Mouse (Mus musculus): ENCODE data around the gene Calm5. TPM values are rescaled to one million over a fixed set of nuclear protein-coding genes. Genes with fewer than 3 reads are reported as not detected.
A peak's percentile ranks its signal among the peaks of the same experiment; 100 is the strongest.
"Not testable (repeated sequence)": the region's sequence is repeated elsewhere in the genome, so short reads cannot be mapped to it uniquely, and the experiment has no call there.

The Calm5 gene
- not detected in 2 replicates for polyA plus RNA-seq (2014; fragmentation: Nextera tagmentation; extraction: Ambion mirVana)

- H3K27me3 ChIP-seq (ENCODE audit: control insufficient read depth, insufficient read depth, low read length); H3K4me1 ChIP-seq (ENCODE audit: control insufficient read depth, insufficient read depth, low read length); H3K9ac ChIP-seq (replicated peaks; ENCODE audit: low read length); H3K9me3 ChIP-seq (ENCODE audit: control insufficient read depth, low read length); H3K4me3 ChIP-seq (replicated peaks; ENCODE audit: low read depth, low read length); H3K36me3 ChIP-seq (ENCODE audit: control insufficient read depth, insufficient read depth, low read length); H3K4me2 ChIP-seq (ENCODE audit: low read length); H3K27ac ChIP-seq (replicated peaks; ENCODE audit: low read depth, low read length); ATAC-seq (ENCODE audit: low FRiP score, low TSS enrichment); DNase-seq: not testable (repeated sequence)
- 85% methylated on average over 3 of the region's 3 CpGs for WGBS
These were observed at the start of gene Calm5 for GRCm38 (mm10) chr13:3853648-3854333. Gene Calm5, plus strand, starts transcription at chr13:3854173.

GRCm38 (mm10) chr13:3804186-3804585 is 49.8 kb upstream of the Calm5 start, which contains the start of gene Calml3:
Gene Calml3, minus strand, starts transcription at chr13:3804316.
- Histone ChIP-seq H3K9me3 (ENCODE audit: control insufficient read depth, low read length) (no peaks in the 10 kb centered on the region), H3K36me3 (ENCODE audit: control insufficient read depth, insufficient read depth, low read length) (no peaks in the 10 kb centered on the region), H3K4me2 (ENCODE audit: low read length) (no peak within 1 kb of the TSS), H3K27me3 (ENCODE audit: control insufficient read depth, insufficient read depth, low read length) (no peaks in the 10 kb centered on the region), H3K27ac (replicated peaks; ENCODE audit: low read depth, low read length) (no peak within 1 kb of the TSS), H3K4me3 (replicated peaks; ENCODE audit: low read depth, low read length) (no peak within 1 kb of the TSS), H3K9ac (replicated peaks; ENCODE audit: low read length) (no peak within 1 kb of the TSS), H3K4me1 (ENCODE audit: control insufficient read depth, insufficient read depth, low read length) (no peaks in the 10 kb centered on the region)
- no peak for DNase-seq
- no peak for ATAC-seq (ENCODE audit: low FRiP score, low TSS enrichment)
- WGBS: 86% methylated on average over 13 of the region's 13 CpGs

- WGBS: 70% methylated on average over 2 of the region's 2 CpGs
- DNase-seq: peak; percentile 4
- ATAC-seq (ENCODE audit: low FRiP score, low TSS enrichment): no peak
- Histone ChIP-seq H3K4me2 (ENCODE audit: low read length) (no peak overlapping the region), H3K36me3 (ENCODE audit: control insufficient read depth, insufficient read depth, low read length) (no peaks in the 10 kb centered on the region), H3K27me3 (ENCODE audit: control insufficient read depth, insufficient read depth, low read length) (no peaks in the 10 kb centered on the region), H3K9me3 (ENCODE audit: control insufficient read depth, low read length) (no peaks in the 10 kb centered on the region), H3K4me1 (ENCODE audit: control insufficient read depth, insufficient read depth, low read length) (no peaks in the 10 kb centered on the region), H3K27ac (replicated peaks; ENCODE audit: low read depth, low read length) (no peak overlapping the region), H3K9ac (replicated peaks; ENCODE audit: low read length) (no peak overlapping the region), H3K4me3 (replicated peaks; ENCODE audit: low read depth, low read length) (no peak overlapping the region)
These were observed 48.8 kb upstream of the Calm5 start for GRCm38 (mm10) chr13:3805132-3805531.

GRCm38 (mm10) chr13:3805638-3806037 is 48.3 kb upstream of the Calm5 start:
- Histone ChIP-seq H3K4me2 (ENCODE audit: low read length) (no peak overlapping the region), H3K4me3 (replicated peaks; ENCODE audit: low read depth, low read length) (no peak overlapping the region), H3K27me3 (ENCODE audit: control insufficient read depth, insufficient read depth, low read length) (no peaks in the 10 kb centered on the region), H3K9ac (replicated peaks; ENCODE audit: low read length) (no peak overlapping the region), H3K36me3 (ENCODE audit: control insufficient read depth, insufficient read depth, low read length) (no peaks in the 10 kb centered on the region), H3K4me1 (ENCODE audit: control insufficient read depth, insufficient read depth, low read length) (no peaks in the 10 kb centered on the region), H3K27ac (replicated peaks; ENCODE audit: low read depth, low read length) (no peak overlapping the region), H3K9me3 (ENCODE audit: control insufficient read depth, low read length) (no peaks in the 10 kb centered on the region)
- ATAC-seq (ENCODE audit: low FRiP score, low TSS enrichment): no peak
- WGBS: 91% methylated on average over 5 of the region's 5 CpGs
- no peak for DNase-seq

GRCm38 (mm10) chr13:3807131-3807827 is 46.7 kb upstream of the Calm5 start:
- no peak overlapping the region for H3K9ac ChIP-seq (replicated peaks; ENCODE audit: low read length)
- no peak overlapping the region for H3K4me2 ChIP-seq (ENCODE audit: low read length)
- ATAC-seq (ENCODE audit: low FRiP score, low TSS enrichment): no peak
- H3K36me3 ChIP-seq (ENCODE audit: control insufficient read depth, insufficient read depth, low read length): no peaks in the 10 kb centered on the region
- H3K4me1 ChIP-seq (ENCODE audit: control insufficient read depth, insufficient read depth, low read length): no peaks in the 10 kb centered on the region
- H3K4me3 ChIP-seq (replicated peaks; ENCODE audit: low read depth, low read length): no peak overlapping the region
- H3K27me3 ChIP-seq (ENCODE audit: control insufficient read depth, insufficient read depth, low read length): no peaks in the 10 kb centered on the region
- H3K27ac ChIP-seq (replicated peaks; ENCODE audit: low read depth, low read length): no peak overlapping the region
- no peak for DNase-seq
- no peaks in the 10 kb centered on the region for H3K9me3 ChIP-seq (ENCODE audit: control insufficient read depth, low read length)
- WGBS: 84% methylated on average over 7 of the region's 7 CpGs

GRCm38 (mm10) chr13:3818012-3818739 is 35.8 kb upstream of the Calm5 start:
- Histone ChIP-seq H3K4me1 (ENCODE audit: control insufficient read depth, insufficient read depth, low read length) (no peaks in the 10 kb centered on the region), H3K27ac (replicated peaks; ENCODE audit: low read depth, low read length) (no peak overlapping the region), H3K36me3 (ENCODE audit: control insufficient read depth, insufficient read depth, low read length) (no peaks in the 10 kb centered on the region), H3K27me3 (ENCODE audit: control insufficient read depth, insufficient read depth, low read length) (no peaks in the 10 kb centered on the region), H3K4me2 (ENCODE audit: low read length) (no peak overlapping the region), H3K4me3 (replicated peaks; ENCODE audit: low read depth, low read length) (no peak overlapping the region), H3K9ac (replicated peaks; ENCODE audit: low read length) (no peak overlapping the region), H3K9me3 (ENCODE audit: control insufficient read depth, low read length) (no peaks in the 10 kb centered on the region)
- no peak for ATAC-seq (ENCODE audit: low FRiP score, low TSS enrichment)
- 83% methylated on average over 5 of the region's 5 CpGs for WGBS
- DNase-seq: no peak

GRCm38 (mm10) chr13:3818740-3819076 is 35.3 kb upstream of the Calm5 start:
- Histone ChIP-seq H3K27me3 (ENCODE audit: control insufficient read depth, insufficient read depth, low read length) (no peaks in the 10 kb centered on the region), H3K9me3 (ENCODE audit: control insufficient read depth, low read length) (no peaks in the 10 kb centered on the region), H3K4me1 (ENCODE audit: control insufficient read depth, insufficient read depth, low read length) (no peaks in the 10 kb centered on the region), H3K27ac (replicated peaks; ENCODE audit: low read depth, low read length) (no peak overlapping the region), H3K4me3 (replicated peaks; ENCODE audit: low read depth, low read length) (no peak overlapping the region), H3K36me3 (ENCODE audit: control insufficient read depth, insufficient read depth, low read length) (no peaks in the 10 kb centered on the region), H3K4me2 (ENCODE audit: low read length) (no peak overlapping the region), H3K9ac (replicated peaks; ENCODE audit: low read length) (no peak overlapping the region)
- DNase-seq: no peak
- no peak for ATAC-seq (ENCODE audit: low FRiP score, low TSS enrichment)
- WGBS: 91% methylated on average over 2 of the region's 2 CpGs

- no peak for DNase-seq
- 73% methylated on average over 4 of the region's 4 CpGs for WGBS
These were observed 31.9 kb upstream of the Calm5 start for GRCm38 (mm10) chr13:3822105-3822504.

More at GRCm38 (mm10) chr13:3822105-3822504, 31.9 kb upstream of the Calm5 start:
- Histone ChIP-seq H3K4me1 (ENCODE audit: control insufficient read depth, insufficient read depth, low read length) (no peaks in the 10 kb centered on the region), H3K36me3 (ENCODE audit: control insufficient read depth, insufficient read depth, low read length) (no peaks in the 10 kb centered on the region), H3K27me3 (ENCODE audit: control insufficient read depth, insufficient read depth, low read length) (no peaks in the 10 kb centered on the region), H3K4me3 (replicated peaks; ENCODE audit: low read depth, low read length) (no peak overlapping the region), H3K9me3 (ENCODE audit: control insufficient read depth, low read length) (no peaks in the 10 kb centered on the region), H3K4me2 (ENCODE audit: low read length) (no peak overlapping the region), H3K9ac (replicated peaks; ENCODE audit: low read length) (no peak overlapping the region), H3K27ac (replicated peaks; ENCODE audit: low read depth, low read length) (no peak overlapping the region)
- ATAC-seq (ENCODE audit: low FRiP score, low TSS enrichment): no peak

All from midbrain, embryonic 14.5 days (tissue).